Mouse (Mus musculus): ENCODE results near the gene Lnpep. TPM values are rescaled to one million over a fixed set of nuclear protein-coding genes. Genes with fewer than 3 reads are reported as not detected.

The Lnpep gene
- 7.9 and 11.0 TPM in 2 replicates for polyA plus RNA-seq (2012; rRNA removed)

- H3K27me3 ChIP-seq (replicated peaks; ENCODE audit: control insufficient read depth, insufficient read depth, low read length) = no peaks in the 10 kb centered on the region
- WGBS = under 1% methylated on average over 44 of the region's 44 CpGs
- peak within 1 kb of the TSS; percentile 96 for H3K27ac ChIP-seq (ENCODE audit: insufficient read depth, low read depth, low read length)
- peak; percentile 97 for DNase-seq
- peak; percentile 47 for TF ChIP-seq POLR2A (IDR thresholded peaks at IDR 0.05; ENCODE audit: low read depth, low read length)
- no peak for TF ChIP-seq CTCF (conservative IDR thresholded peaks at IDR 0.05; ENCODE audit: insufficient read depth, insufficient read length, low read depth, low read length)
- H3K36me3 ChIP-seq (ENCODE audit: control insufficient read depth, insufficient read depth, low read length) = no peaks in the 10 kb centered on the region
- peaks cover 8% of the 10 kb centered on the region for H3K4me1 ChIP-seq (ENCODE audit: control insufficient read depth, insufficient read depth, low read length)
- H3K4me3 ChIP-seq (ENCODE audit: insufficient read depth, low read depth, low read length) = peak within 1 kb of the TSS; percentile 85
These were observed at the start of gene Lnpep for GRCm38 (mm10) chr17:17624957-17625586. Gene Lnpep (minus strand): TSS chr17:17625050.

GRCm38 (mm10) chr17:17655829-17656176, 31.0 kb upstream of the Lnpep start:
- H3K27ac ChIP-seq (ENCODE audit: insufficient read depth, low read depth, low read length) = no peak overlapping the region
- H3K27me3 ChIP-seq (replicated peaks; ENCODE audit: control insufficient read depth, insufficient read depth, low read length) = no peaks in the 10 kb centered on the region
- DNase-seq = no peak
- WGBS = 41% methylated on average over 2 of the region's 2 CpGs
- no peaks in the 10 kb centered on the region for H3K4me1 ChIP-seq (ENCODE audit: control insufficient read depth, insufficient read depth, low read length)
- H3K36me3 ChIP-seq (ENCODE audit: control insufficient read depth, insufficient read depth, low read length) = no peaks in the 10 kb centered on the region
- TF ChIP-seq POLR2A (IDR thresholded peaks at IDR 0.05; ENCODE audit: low read depth, low read length) (no peak), CTCF (conservative IDR thresholded peaks at IDR 0.05; ENCODE audit: insufficient read depth, insufficient read length, low read depth, low read length) (no peak)
- H3K4me3 ChIP-seq (ENCODE audit: insufficient read depth, low read depth, low read length) = no peak overlapping the region

- no peaks in the 10 kb centered on the region for H3K4me1 ChIP-seq (ENCODE audit: control insufficient read depth, insufficient read depth, low read length)
- H3K27me3 ChIP-seq (replicated peaks; ENCODE audit: control insufficient read depth, insufficient read depth, low read length) = no peaks in the 10 kb centered on the region
- H3K36me3 ChIP-seq (ENCODE audit: control insufficient read depth, insufficient read depth, low read length) = no peaks in the 10 kb centered on the region
- no peak overlapping the region for H3K27ac ChIP-seq (ENCODE audit: insufficient read depth, low read depth, low read length)
- 8% methylated on average over 10 of the region's 10 CpGs for WGBS
- H3K4me3 ChIP-seq (ENCODE audit: insufficient read depth, low read depth, low read length) = no peak overlapping the region
- no peak for DNase-seq
- no peak for TF ChIP-seq CTCF (conservative IDR thresholded peaks at IDR 0.05; ENCODE audit: insufficient read depth, insufficient read length, low read depth, low read length)
- TF ChIP-seq POLR2A (IDR thresholded peaks at IDR 0.05; ENCODE audit: low read depth, low read length) = no peak
These were observed 30.4 kb upstream of the Lnpep start for GRCm38 (mm10) chr17:17654997-17655828.

GRCm38 (mm10) chr17:17652570-17652969, 27.7 kb upstream of the Lnpep start:
- no peaks in the 10 kb centered on the region for H3K27me3 ChIP-seq (replicated peaks; ENCODE audit: control insufficient read depth, insufficient read depth, low read length)
- TF ChIP-seq CTCF (conservative IDR thresholded peaks at IDR 0.05; ENCODE audit: insufficient read depth, insufficient read length, low read depth, low read length) (no peak), POLR2A (IDR thresholded peaks at IDR 0.05; ENCODE audit: low read depth, low read length) (no peak)
- 76% methylated on average over 4 of the region's 4 CpGs for WGBS
- H3K4me3 ChIP-seq (ENCODE audit: insufficient read depth, low read depth, low read length) = no peak overlapping the region
- H3K4me1 ChIP-seq (ENCODE audit: control insufficient read depth, insufficient read depth, low read length) = no peaks in the 10 kb centered on the region
- H3K36me3 ChIP-seq (ENCODE audit: control insufficient read depth, insufficient read depth, low read length) = no peaks in the 10 kb centered on the region
- H3K27ac ChIP-seq (ENCODE audit: insufficient read depth, low read depth, low read length) = no peak overlapping the region
- no peak for DNase-seq

GRCm38 (mm10) chr17:17645738-17646137, 20.9 kb upstream of the Lnpep start:
- WGBS = 4% methylated on average over 3 of the region's 3 CpGs
- no peaks in the 10 kb centered on the region for H3K4me1 ChIP-seq (ENCODE audit: control insufficient read depth, insufficient read depth, low read length)
- H3K4me3 ChIP-seq (ENCODE audit: insufficient read depth, low read depth, low read length) = no peak overlapping the region
- no peaks in the 10 kb centered on the region for H3K36me3 ChIP-seq (ENCODE audit: control insufficient read depth, insufficient read depth, low read length)
- TF ChIP-seq CTCF (conservative IDR thresholded peaks at IDR 0.05; ENCODE audit: insufficient read depth, insufficient read length, low read depth, low read length) (peak; percentile 83), POLR2A (IDR thresholded peaks at IDR 0.05; ENCODE audit: low read depth, low read length) (no peak)
- no peaks in the 10 kb centered on the region for H3K27me3 ChIP-seq (replicated peaks; ENCODE audit: control insufficient read depth, insufficient read depth, low read length)
- no peak overlapping the region for H3K27ac ChIP-seq (ENCODE audit: insufficient read depth, low read depth, low read length)
- peak; percentile 57 for DNase-seq

GRCm38 (mm10) chr17:17637387-17637786, 12.5 kb upstream of the Lnpep start:
- Histone ChIP-seq H3K36me3 (ENCODE audit: control insufficient read depth, insufficient read depth, low read length) (no peaks in the 10 kb centered on the region), H3K27ac (ENCODE audit: insufficient read depth, low read depth, low read length) (no peak overlapping the region), H3K4me3 (ENCODE audit: insufficient read depth, low read depth, low read length) (no peak overlapping the region), H3K27me3 (replicated peaks; ENCODE audit: control insufficient read depth, insufficient read depth, low read length) (no peaks in the 10 kb centered on the region), H3K4me1 (ENCODE audit: control insufficient read depth, insufficient read depth, low read length) (no peaks in the 10 kb centered on the region)
- 83% methylated on average over 3 of the region's 3 CpGs for WGBS
- DNase-seq = no peak
- no peak for TF ChIP-seq POLR2A (IDR thresholded peaks at IDR 0.05; ENCODE audit: low read depth, low read length)
- no peak for TF ChIP-seq CTCF (conservative IDR thresholded peaks at IDR 0.05; ENCODE audit: insufficient read depth, insufficient read length, low read depth, low read length)

- 14% methylated on average over 3 of the region's 3 CpGs for WGBS
- DNase-seq = no peak
These were observed 11.3 kb upstream of the Lnpep start for GRCm38 (mm10) chr17:17636147-17636546.

More at GRCm38 (mm10) chr17:17636147-17636546, 11.3 kb upstream of the Lnpep start:
- TF ChIP-seq CTCF (conservative IDR thresholded peaks at IDR 0.05; ENCODE audit: insufficient read depth, insufficient read length, low read depth, low read length) (no peak), POLR2A (IDR thresholded peaks at IDR 0.05; ENCODE audit: low read depth, low read length) (no peak)
- H3K36me3 ChIP-seq (ENCODE audit: control insufficient read depth, insufficient read depth, low read length) = no peaks in the 10 kb centered on the region
- no peaks in the 10 kb centered on the region for H3K4me1 ChIP-seq (ENCODE audit: control insufficient read depth, insufficient read depth, low read length)
- no peak overlapping the region for H3K4me3 ChIP-seq (ENCODE audit: insufficient read depth, low read depth, low read length)
- H3K27me3 ChIP-seq (replicated peaks; ENCODE audit: control insufficient read depth, insufficient read depth, low read length) = no peaks in the 10 kb centered on the region
- H3K27ac ChIP-seq (ENCODE audit: insufficient read depth, low read depth, low read length) = no peak overlapping the region
